Mouse (Mus musculus): ENCODE data around the gene Ifne. TPM values are rescaled to one million over a fixed set of nuclear protein-coding genes. Genes with fewer than 3 reads are reported as not detected.

Gene Ifne
- total and polyA plus RNA-seq, 3 experiments = not detected

DNA sequence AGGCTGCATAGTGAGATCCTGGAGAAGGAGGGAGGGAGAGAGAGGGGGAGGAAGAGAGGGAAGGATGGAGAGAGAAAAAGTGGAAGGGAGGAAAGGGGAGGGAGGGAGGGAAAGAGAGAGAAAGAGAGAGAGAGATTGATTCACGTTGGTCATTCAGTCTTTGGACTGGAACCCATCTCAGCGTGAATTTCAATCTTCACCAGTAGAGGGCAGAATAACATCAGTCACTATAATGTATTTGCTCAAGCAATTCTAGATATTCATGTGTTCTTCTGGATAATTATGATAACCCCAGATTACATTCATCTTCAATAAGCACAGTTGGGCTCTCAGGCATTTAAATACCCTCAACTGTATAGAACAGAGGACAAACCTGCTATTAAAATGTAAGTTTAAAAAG, 7.3 kb downstream of the Ifne start:
- 0 out of 2 replicates have a peak overlapping the region, but pooled peaks have one; percentile 66 for H3K4me2 ChIP-seq (ENCODE audit: insufficient read depth, low read depth, poor library complexity, severe bottlenecking)
- in situ Hi-C loops (cut with MboI; ENCODE audit: low pct_ligation_motif_present, low pct_unique_long_range_greater_than_20kb, low sequenced_read_pairs) = loop anchor here (5.0 kb wide), 2 partner anchors 65 to 655 kb away; no protein-coding TSS in a partner anchor
- dilution Hi-C loops (cut with MboI; ENCODE audit: extremely low pct_ligation_motif_present, extremely low pct_unique_long_range_greater_than_20kb, low sequenced_read_pairs) = no loop called here
- no peak overlapping the region for H3K27ac ChIP-seq (ENCODE audit: insufficient read depth, low read depth)
- no peaks in the 10 kb centered on the region for H3K79me2 ChIP-seq (replicated peaks; ENCODE audit: control insufficient read depth, extremely low read depth, insufficient read depth, poor library complexity, severe bottlenecking)
- H3K4me3 ChIP-seq (replicated peaks in 1 of 3; ENCODE audit: low read depth in 2 of 3, low read length in 2 of 3, poor library complexity in 1 of 3) = no peak overlapping the region
- H3K27me3 ChIP-seq (replicated peaks) = peaks cover 6% of the 10 kb centered on the region
- no peaks in the 10 kb centered on the region for H3K36me3 ChIP-seq (replicated peaks in 1 of 2; ENCODE audit: control insufficient read depth in 1 of 2, insufficient read depth in 1 of 2, low read length in 1 of 2)
- H3K9me3 ChIP-seq (replicated peaks; ENCODE audit: low read length) = peaks cover 2% of the 10 kb centered on the region
- TF ChIP-seq BHLHE40 (IDR thresholded peaks at IDR 0.05; ENCODE audit: low read depth, low read length) = no peak
- no peak for TF ChIP-seq SIN3A (IDR thresholded peaks at IDR 0.05; ENCODE audit: low read length)
- TF ChIP-seq MXI1 (IDR thresholded peaks at IDR 0.05; ENCODE audit: low read depth, low read length) = no peak
- TF ChIP-seq SMC3 (IDR thresholded peaks at IDR 0.05; ENCODE audit: low read depth, low read length) = peak; percentile 84
- no peak for TF ChIP-seq USF1 (IDR thresholded peaks at IDR 0.05; ENCODE audit: low read depth, low read length)
- TF ChIP-seq TCF12 (IDR thresholded peaks at IDR 0.05; ENCODE audit: low read depth, low read length) = no peak
- no peak for TF ChIP-seq POLR2AphosphoS2 (IDR thresholded peaks at IDR 0.05; ENCODE audit: low read depth, low read length)
- TF ChIP-seq KAT2A (IDR thresholded peaks at IDR 0.05; ENCODE audit: insufficient replicate concordance, low read length) = no peak
- TF ChIP-seq RCOR1 (conservative IDR thresholded peaks at IDR 0.05; ENCODE audit: low read depth, low read length) = no peak
- TF ChIP-seq UBTF (IDR thresholded peaks at IDR 0.05; ENCODE audit: low read depth, low read length) = no peak
- no peak for TF ChIP-seq HCFC1 (IDR thresholded peaks at IDR 0.05; ENCODE audit: low read depth, low read length)
- no peak; the same call in 1 of the 2 replicates for TF ChIP-seq MEF2A (IDR thresholded peaks at IDR 0.05; ENCODE audit: borderline replicate concordance, low read depth, low read length)
- TF ChIP-seq ZNF384 (IDR thresholded peaks at IDR 0.05; ENCODE audit: low read depth, low read length) = no peak
- no peak for TF ChIP-seq USF2 (conservative IDR thresholded peaks at IDR 0.05; ENCODE audit: low read depth, low read length)
- no peak for TF ChIP-seq NRF1 (IDR thresholded peaks at IDR 0.05; ENCODE audit: low read depth, low read length)
- no peak for TF ChIP-seq TBP (conservative IDR thresholded peaks at IDR 0.05; ENCODE audit: low read depth, low read length)
- no peak for TF ChIP-seq MAZ (IDR thresholded peaks at IDR 0.05; ENCODE audit: low read depth, low read length)
- TF ChIP-seq GABPA (IDR thresholded peaks at IDR 0.05; ENCODE audit: insufficient replicate concordance, low read depth, low read length) = no peak
- no peak for TF ChIP-seq ZMIZ1 (IDR thresholded peaks at IDR 0.05; ENCODE audit: low read depth, low read length)
- no peak for TF ChIP-seq NELFE (IDR thresholded peaks at IDR 0.05; ENCODE audit: low read depth, low read length)
- TF ChIP-seq CTCF (conservative IDR thresholded peaks at IDR 0.05 in 1 of 2, IDR thresholded peaks at IDR 0.05 in 1 of 2; ENCODE audit: low read depth in 2 of 2, low read length in 2 of 2) = peak; percentile 43 to 81
- no peak for TF ChIP-seq MAFK (IDR thresholded peaks at IDR 0.05; ENCODE audit: insufficient replicate concordance, low read length)
- TF ChIP-seq EP300 (IDR thresholded peaks at IDR 0.05; ENCODE audit: low read length) = no peak
- peak; percentile 92 for TF ChIP-seq RAD21 (IDR thresholded peaks at IDR 0.05; ENCODE audit: low read depth, low read length)
- TF ChIP-seq IRF4 (IDR thresholded peaks at IDR 0.05; ENCODE audit: low read depth, low read length) = no peak
- TF ChIP-seq POLR2A (IDR thresholded peaks at IDR 0.05; ENCODE audit: low read depth, low read length) = no peak
- no peak for TF ChIP-seq ETS1 (conservative IDR thresholded peaks at IDR 0.05; ENCODE audit: low read depth, low read length)
- TF ChIP-seq MAX (IDR thresholded peaks at IDR 0.05; ENCODE audit: low read length) = no peak
- no peak for TF ChIP-seq ELF1 (IDR thresholded peaks at IDR 0.05; ENCODE audit: low read depth, low read length)
- no peak for TF ChIP-seq JUN (IDR thresholded peaks at IDR 0.05; ENCODE audit: insufficient read depth, low read depth, low read length)
- no peak for TF ChIP-seq E2F4 (IDR thresholded peaks at IDR 0.05; ENCODE audit: insufficient replicate concordance, low read depth, low read length)
- no peak for TF ChIP-seq CHD2 (IDR thresholded peaks at IDR 0.05; ENCODE audit: low read length)
- TF ChIP-seq JUND (conservative IDR thresholded peaks at IDR 0.05; ENCODE audit: low read depth, low read length) = peak; percentile 35; the same call in 1 of the 2 replicates
- TF ChIP-seq PAX5 (IDR thresholded peaks at IDR 0.05; ENCODE audit: low read length) = no peak
- 0 out of 2 replicates have a peak, but pooled peaks have one; percentile 32 for TF ChIP-seq MYC (IDR thresholded peaks at IDR 0.05; ENCODE audit: low read depth, low read length)
- TF ChIP-seq ZKSCAN1 (IDR thresholded peaks at IDR 0.05; ENCODE audit: borderline replicate concordance, low read depth, low read length) = no peak
- TF ChIP-seq ZC3H11A (IDR thresholded peaks at IDR 0.05; ENCODE audit: low read depth, low read length) = peak; percentile 92
- no peak for TF ChIP-seq CHD1 (IDR thresholded peaks at IDR 0.05; ENCODE audit: low read depth, low read length)
- H3K9ac ChIP-seq (ENCODE audit: insufficient read depth, low read depth) = 0 out of 2 replicates have a peak overlapping the region, but pooled peaks have one; percentile 39
- DNase-seq (ENCODE audit: extremely low read depth) = peak; percentile 78
- peaks cover 25 to 59% of the 10 kb centered on the region in 2 experiments for H3K4me1 ChIP-seq (ENCODE audit: control insufficient read depth in 1 of 2, insufficient read depth in 2 of 2)
